Mouse (Mus musculus) natural killer cell, adult 2 months (primary cell): ENCODE data around the gene Slco3a1.
A peak's percentile ranks its signal among the peaks of the same experiment; 100 is the strongest.

Experiments
- DNase-seq, 2 experiments: peaks; one replicate each; pipeline ENCODE4 v3.0.0; 2022; ENCODE audit warnings: low spot score in 2 of 2

Slco3a1 gene

DNA sequence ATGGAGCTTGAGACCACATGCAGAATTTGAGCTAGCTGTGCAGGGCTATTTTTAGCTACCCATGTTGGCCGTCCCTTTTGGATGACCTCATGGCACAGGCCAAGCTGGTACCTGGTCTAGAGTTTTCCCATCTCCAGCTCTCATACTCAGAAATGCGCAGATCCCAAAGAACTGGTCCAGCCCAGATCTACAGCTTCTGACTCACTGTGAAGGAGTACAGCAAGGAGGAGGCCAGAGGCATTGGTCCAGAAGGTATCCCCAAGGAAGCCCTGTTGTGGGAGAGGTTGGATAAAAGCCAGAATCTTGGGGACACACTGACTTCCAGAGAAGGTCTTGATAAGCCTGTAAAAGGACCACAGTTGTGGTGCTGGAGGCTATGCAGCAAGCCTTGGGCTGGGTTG is 172.7 kb downstream of the Slco3a1 start:
- DNase-seq, result no peak

DNA sequence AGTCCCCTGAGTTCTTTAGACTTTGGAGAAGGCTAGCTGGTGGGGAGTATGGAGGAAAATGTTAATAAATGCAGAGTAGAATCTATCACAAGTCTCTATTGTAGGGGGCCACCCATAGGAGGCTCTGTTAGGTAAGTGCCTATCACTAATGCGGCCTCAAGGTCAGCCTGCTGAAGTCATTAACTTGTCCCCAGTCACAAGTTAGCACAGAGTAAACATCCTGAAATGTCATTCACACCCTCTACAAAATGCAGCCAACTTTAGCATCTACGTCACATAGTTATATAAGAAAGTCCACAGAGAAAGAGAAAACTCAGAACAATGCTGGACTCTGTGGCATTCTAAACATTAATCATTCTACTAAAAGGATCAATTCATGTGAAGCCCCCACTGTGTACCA is 173.5 kb downstream of the Slco3a1 start:
- DNase-seq, result no peak

DNA sequence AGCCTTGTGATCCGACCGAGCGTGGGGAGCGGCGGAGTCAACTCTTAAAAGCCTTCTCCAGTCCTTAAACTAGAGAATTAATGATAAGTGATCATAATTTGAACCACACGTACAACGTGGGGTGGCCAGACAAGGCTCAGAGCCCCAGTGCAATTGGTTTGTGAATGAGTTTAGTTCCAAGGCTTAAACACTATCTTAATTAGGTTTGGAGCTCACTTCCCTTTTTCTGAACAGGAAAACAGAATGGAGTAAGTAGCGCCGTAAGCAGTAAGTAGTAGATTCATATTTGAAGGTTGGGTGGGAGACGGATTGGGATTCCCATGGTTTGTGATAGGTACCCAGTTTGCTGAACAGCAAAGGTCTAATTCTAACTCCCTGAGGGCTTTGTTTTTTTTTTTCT is 176.7 kb downstream of the Slco3a1 start:
- no peak for DNase-seq

DNA sequence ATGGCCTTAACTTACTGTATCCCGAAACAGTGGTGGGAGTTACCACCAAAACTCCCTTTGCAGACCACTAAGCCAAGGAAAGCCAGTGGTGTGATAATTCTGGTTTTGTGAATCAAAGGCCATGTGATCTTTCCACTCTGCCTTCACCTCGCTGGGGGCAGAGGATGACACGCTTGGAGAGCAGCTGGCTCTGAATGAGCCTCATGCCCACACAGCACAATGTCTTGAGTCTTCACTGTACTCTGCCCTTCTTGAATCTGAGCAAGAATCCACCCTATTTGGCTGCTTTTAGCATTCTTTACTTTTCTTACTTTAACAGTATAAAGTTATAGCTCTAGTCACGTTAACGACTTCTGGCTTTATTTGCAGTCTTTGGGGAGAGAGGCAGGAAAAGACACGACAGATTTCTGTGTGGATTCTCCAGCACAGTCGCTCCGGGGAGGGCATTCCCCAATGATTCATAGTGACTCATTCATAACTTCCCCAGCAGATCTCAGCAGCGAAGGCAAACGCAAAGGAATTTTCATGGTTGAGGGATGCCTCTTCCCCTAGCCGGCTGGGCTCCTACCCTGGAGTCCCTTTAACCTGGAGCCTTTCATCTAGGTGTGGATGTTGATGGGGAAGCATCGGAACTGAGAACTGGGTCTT is 178.1 kb downstream of the Slco3a1 start:
- DNase-seq, result no peak

DNA sequence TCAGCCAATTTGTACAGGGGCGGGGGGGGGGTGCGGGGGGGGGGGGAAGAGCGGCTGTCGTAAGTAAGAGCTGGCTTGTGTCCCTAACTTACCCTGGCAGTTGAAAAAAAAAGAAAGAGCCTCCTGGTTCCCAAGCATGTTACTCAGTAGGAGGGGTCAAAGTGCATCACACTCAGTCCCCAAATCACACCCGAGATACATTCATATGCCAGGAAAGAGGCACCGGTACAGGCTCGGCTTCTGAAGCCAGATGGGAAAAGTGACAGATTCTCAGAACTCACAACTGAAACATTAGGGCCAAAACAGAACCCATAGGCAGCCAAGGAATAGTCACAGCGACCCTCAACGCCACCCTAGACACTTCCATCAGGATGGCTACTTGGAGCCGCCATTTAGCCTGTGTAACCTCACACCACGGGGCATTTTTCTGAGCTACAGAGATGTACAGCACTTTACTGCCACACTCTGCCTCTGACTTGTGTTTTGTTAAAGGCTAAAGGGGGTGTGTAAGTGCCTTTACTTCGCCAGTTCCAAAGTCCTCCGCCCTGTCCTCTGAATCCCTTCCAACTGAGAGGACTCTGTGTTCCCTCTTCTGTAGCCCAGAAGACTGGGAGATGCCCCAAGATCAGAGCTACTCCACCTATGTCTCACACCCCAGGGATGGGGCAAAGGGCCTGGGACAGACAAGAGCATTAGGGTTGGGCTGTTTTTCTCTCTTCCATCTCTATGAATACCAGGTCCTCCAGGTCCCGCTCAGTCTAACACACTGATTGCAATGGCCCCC is 179.2 kb downstream of the Slco3a1 start:
- no peak for DNase-seq

DNA sequence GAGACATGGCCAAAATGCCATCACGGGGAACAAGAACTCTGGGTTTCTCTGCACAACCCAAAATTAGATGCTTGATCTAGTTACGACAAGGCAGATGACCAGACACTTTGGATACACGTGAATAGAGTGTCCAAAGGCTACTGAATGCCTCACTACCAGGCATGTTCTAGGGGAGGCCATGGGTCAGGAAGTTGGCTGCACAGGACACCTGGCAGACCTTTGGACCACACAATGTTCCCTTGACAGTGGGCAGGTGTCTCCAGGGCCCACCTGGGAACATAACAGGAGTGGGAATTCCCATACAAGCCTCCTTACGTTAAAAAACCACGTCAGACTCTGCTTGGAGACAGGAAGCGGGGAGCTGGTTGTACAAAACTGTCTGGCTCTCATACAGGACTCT is 181.5 kb downstream of the Slco3a1 start:
- no peak for DNase-seq

DNA sequence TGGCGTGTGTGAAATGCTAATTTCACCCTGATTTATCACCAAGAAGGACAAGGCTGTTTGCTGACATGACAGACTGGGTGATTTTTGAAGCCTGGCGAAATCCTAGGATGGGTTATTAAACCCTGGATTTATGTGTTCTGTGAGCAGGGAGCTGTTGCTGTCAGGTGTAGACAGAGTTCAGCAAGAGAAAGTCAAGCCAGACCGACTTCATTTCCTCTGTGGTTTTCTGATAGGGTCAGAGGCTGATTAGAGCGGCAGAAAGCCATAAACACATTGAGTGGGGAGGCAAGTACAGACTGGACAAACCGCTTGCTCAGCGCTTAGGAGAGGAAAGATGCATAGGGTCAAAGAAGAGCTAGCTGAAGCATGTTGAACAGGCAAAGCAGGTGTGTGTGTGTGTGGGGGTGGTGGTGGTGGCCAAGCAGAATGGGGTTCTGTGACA is 182.4 kb downstream of the Slco3a1 start:
- no peak for DNase-seq

DNA sequence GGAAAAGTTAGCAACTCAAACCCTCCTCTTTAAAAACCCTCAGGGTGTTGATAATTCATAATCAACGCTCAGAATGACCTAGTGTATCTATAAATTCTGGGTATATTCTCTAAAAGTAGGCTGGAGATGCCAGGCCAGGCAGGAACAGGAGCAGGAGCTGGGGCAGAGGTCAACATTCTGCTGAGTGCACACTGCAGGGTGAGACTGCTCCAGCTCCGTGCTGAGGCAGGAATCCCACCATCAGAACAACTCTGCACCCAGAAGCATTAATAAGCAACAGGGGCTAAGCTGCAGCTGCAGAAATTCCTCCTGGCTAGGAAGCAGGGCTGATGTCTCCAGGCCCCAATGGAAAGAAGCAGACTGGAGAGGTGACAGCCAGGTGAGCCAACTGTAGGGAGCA is 182.9 kb downstream of the Slco3a1 start:
- no peak for DNase-seq

DNA sequence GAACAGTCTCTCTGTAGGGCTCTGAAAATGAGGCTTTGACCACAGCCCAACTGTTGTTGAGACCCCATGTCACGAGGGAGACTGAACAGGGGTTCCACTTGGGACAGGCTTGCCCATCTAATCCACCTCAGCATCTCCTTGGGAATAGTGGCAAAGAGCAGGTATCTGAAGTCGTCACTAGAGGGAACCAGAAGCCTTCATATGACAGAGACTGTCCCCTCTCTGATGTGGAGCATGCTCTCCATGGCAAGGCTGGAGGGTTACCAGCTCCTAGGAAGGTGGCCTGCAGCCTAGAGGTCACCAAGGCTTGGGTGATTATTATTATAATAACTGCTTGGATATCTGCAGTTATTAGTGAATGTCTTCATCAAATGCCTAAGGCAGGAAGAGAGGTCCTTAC is 183.4 kb downstream of the Slco3a1 start:
- DNase-seq, result no peak

DNA sequence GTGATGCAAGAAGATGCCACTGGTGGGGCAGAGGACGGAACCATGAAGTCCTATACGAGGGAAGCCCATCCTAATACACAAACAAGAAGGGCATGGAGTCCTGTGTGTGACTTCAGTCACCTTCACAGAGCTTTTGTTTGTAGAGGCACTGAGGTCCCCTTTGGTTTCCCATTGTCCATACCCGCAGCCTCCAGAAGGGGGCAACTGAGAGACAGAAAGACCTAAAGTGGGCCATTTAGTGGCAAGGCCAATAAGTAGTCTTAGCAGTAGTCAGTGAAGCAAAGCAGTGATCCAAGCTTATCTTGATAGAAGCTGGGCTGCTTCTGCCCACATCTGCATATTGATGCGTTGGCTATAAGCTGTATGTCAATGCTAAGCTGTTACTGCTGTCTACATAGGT is 184.9 kb downstream of the Slco3a1 start:
- DNase-seq, result peak in 1 of 2 experiments; percentile 4

DNA sequence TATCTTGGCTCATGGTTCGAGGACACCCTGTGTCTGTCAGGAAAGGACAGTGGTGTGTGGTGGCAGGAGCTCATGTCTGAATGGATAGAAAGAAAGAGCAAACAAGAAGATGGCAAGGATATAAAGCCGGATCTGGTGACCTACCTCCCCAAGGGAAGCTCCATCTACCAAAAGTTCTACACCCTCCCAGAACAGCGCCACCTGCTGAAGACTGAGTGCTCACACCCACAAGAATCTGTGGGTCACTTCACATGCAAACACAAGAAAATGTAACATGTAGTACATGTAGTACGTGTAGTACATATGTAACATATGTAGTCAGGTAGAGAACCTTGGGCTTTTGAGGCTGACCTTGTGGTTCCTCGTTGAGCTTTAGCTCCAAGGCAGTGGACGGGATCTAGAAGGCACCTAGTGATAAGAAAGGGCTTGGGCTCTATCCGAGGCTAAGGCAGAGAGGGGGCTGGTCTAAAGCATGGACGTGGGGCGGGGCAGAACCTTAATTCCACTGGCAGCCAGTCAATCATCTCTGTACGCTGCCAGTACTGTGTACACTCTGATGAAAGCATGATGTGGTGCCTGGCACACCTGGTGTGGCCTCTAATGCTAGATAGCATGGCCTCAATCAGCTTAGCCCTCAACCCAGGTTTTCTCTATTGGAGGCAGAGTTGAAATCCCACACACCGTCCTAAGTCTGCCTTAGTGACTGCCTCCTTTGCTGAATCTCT is 186.2 kb downstream of the Slco3a1 start:
- no peak for DNase-seq

DNA sequence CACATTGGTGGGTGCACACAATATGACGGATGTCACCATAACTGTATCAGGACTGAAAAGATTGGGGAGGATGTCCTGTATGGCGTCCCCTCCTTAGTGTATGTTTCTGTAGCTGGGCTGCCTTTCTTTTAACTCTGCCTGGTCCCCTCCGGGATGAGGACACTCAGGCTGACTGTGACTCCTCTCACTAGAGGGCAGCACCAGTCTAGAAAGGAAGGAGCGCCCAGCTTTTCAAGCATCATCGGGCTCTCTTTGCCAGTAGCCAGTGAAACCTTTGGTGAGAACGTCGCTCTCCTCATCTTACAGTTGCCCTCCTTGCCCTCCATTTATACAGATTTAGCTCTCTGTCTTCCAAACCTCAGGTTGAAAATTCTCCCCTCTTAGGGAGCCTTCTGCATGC is 187.2 kb downstream of the Slco3a1 start:
- no peak for DNase-seq

DNA sequence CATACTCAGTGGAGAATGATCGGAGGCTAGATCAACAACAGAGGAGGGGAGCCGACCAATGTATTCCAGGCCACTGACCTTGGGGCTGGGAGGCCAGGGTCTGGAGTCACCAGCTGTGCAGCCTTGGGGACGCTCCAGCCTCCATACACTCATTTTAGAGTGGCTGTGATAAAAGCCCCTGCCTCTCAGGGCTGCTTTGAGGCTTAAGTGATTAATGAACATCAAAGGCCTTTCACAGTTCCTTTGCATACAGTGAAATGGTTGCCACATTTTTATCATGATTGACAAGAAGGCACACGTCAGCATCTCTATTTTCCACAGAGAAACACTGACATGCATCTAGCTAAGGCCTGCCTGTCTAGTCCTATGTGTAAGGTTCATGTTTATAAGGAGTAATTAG is 189.0 kb downstream of the Slco3a1 start:
- DNase-seq, result no peak

DNA sequence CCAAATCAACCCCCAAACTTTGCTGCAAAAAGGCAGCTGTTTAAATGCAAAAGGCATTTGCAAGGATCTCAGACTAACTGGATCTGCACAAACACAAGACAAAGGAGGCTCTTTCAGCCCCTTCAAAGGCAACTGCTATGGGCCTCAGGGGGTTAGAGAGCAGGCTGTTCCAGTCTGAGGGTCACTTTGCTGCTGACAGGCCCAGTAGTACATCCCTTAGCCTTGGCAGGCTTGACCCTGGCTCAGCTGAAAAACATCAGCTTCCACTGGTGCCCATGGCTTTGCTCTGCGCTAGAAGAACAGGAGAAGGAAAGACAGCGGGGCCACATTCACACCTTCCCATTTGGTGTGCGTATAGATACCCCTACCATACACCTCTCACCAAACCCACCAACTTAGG is 189.6 kb downstream of the Slco3a1 start:
- DNase-seq, result no peak

DNA sequence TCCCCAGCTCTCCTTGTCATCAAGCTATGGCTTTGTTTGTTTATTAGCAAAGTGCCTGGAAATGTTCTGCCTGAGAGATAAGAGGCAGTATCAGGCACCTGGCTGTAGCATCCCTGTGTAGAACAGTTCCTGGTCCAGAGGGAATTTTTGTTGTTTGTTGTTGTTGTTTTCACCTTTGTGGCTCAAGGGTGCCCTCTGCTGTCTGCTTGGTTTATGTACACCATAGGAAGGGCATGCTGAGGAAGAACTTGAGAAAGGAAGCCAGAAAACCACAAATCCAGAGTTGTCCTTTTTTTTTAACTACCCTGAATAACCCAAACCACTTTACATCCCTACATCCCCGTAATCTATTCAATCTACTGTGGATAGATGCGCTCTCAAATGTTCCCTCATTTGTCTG is 191.1 kb downstream of the Slco3a1 start:
- no peak for DNase-seq

DNA sequence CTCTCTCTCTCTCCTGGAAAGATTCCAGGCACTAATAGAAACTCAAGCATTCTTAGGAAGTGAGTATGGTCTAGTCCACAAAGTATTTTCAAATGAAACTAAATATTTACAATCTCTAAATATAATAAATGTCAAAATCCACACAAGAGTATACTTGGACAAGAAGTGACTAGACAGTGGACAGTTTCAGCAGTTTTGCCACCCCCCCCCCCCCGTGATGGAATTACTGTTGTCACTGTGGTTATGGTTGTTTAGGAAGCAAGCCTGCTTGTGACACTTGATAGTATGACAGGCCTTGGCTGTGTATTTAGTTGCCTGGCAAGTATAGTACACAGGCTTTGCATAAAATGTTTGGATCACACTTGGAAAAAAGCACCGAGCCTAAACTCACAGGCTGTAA is 192.9 kb downstream of the Slco3a1 start:
- DNase-seq, result no peak

DNA sequence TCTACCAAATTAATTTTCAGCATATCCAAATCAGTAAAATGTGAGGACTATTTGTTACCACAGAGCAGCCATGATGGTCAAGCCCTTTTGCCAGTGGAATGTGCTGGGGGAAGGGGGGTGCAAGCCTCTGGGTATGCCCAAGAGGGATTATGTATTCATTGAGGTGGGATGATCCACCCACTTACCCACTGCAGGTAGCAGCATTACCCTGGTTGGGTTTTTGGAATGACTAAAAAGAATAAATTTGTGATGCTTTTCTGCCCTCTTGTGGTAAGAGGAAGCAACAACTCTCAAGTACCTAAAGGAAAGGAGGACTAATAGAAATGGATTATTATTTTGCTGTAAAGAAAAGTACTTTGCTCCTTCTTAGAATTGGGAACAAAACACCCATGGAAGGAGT is 197.6 kb downstream of the Slco3a1 start:
- DNase-seq, result no peak

DNA sequence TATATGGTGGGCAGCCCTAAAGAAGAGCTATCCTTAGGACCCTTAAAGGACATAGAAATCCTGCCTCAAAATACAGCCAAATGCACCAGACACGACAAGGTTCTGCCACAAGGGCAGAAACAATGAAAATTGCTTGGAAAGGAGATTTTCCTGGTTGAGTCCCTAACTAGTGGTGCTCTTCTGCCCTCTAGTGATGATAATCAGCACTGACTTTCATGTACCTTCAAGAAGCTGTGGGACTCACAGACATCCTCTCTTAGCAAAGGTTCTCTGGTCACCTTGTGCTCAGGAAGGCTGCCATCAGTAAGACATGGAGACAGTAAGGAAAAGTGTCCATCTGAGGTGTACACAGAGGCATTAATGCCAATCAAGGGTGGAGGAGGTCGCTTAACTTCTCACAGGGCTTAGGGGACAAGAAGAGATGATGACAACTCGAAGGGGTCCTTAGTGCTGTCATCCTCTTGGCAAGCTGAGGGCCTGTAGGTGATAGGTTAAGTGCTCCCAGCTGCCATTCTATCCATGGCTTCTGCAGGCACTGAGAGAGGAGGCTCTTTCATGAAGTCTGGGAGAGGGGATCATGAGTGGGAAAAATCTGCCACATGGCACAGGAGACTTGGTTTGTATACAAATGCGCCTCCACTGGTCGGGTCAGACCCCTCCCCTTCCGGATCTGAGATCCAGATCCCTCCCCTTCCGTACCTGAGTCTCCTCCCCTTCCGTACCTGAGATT is 199.9 kb downstream of the Slco3a1 start:
- no peak for DNase-seq

DNA sequence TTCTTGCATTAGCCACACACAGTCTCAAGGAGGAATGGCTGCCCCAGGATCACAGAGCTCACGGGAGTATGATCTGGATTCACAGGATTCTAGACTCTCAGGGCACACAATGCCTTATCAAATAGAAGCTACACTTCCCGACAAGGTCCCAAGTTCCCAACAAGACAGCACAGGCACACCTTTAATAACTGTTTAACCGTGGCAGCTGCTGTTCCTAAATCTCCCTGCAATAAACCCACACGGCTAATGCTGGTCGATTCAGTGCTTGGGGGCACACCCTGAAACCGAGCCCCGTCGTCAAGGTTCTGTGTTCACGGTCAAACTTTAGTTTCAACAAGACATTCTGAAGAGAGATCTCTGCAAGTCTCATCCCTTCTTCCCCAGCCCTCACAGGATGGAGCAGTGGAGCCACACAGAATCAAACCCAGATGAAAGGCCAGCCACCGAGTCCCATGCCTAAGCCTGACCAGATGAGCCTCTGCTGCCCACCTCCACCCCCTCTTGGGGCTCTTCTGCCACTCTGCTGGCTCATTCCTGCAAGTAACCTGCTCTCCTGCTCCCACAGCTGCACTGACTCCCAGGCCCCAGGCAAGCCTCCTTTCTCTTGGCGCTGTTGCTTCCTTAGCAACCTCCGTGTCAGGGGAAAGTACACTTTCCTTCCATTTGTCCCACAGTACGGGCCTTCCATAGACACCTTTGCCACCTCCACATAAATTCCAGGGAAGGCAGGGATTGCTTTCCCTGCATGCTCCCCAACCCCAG is 200.7 kb downstream of the Slco3a1 start:
- DNase-seq, result no peak

DNA sequence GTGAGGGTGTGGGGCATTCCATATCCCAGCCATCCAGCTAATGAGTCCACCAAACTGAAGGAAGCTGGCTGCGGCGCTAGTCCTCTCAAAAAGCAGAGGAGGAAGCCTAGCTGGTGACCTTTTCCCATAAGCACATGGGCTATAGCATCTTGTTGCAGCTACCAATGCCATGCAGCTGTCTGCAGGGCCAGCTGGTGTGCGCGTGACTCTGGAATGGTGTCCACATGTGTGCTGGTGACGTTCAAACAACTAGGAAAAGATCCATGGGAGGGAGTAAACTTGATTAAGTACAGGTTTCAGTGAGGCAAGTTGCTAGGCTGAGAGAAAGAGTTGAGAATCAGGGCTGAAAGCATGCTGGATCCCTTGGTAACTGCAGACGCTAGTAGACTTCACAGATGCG is 201.3 kb downstream of the Slco3a1 start:
- no peak for DNase-seq

DNA sequence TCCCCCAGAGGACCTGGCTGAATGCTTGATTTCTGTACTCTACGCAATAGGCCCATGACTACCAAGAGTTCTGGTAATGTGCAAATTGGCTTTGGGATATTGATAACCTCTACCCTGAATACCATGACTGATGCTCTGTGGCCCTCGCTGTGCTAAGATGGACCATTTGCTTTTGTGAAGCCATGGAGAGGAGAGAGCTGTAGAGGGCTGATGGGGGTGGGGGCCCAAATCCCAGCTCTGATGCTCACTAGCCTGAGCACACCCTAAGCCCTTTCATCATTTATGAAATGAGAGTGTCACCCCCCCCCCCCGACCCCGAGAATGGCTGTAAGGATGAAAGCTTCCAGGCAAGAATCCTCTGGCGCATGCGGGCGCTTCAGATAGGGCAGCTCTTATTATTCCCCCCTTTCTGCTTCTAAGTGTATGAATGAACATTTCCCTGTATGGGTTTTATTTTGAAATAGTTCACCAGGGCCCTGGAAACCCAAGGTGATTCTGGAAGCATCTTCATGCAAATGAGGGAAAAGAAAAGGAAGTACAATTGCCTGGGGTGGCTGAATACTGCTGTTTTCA is 206.2 kb downstream of the Slco3a1 start:
- no peak for DNase-seq
